Mouse (Mus musculus) midbrain, embryonic 14.5 days (tissue): ENCODE results near the gene Asb16. TPM values are rescaled to one million over a fixed set of nuclear protein-coding genes. Genes with fewer than 3 reads are reported as not detected.

Experiments used
- ATAC-seq: fragments of 200-750 bp; cut with Nextera tagmentation; 2 replicates; pipeline ENCODE4 v1.8.0; 2017; ENCODE audit warnings: moderate number of reproducible peaks, moderate library complexity; ENCODE audit not compliant: low FRiP score, low TSS enrichment
- DNase-seq: peaks from one replicate; pipeline ENCODE4 v3.0.0-alpha.2; 2015
- H3K27ac ChIP-seq: fragments of 300-500 bp; sonication (generic); replicated peaks from 2 replicates; pipeline ENCODE4 v1.5.1; 2014; ENCODE audit warnings: mild to moderate bottlenecking, low read depth, low read length, moderate library complexity
- H3K27me3 ChIP-seq: fragments of 300-500 bp; sonication (generic); 2 replicates; pipeline ENCODE4 v1.6.1; 2014; ENCODE audit warnings: low read length, control low read depth, mixed read lengths; ENCODE audit not compliant: control insufficient read depth, insufficient read depth
- H3K36me3 ChIP-seq: fragments of 300-500 bp; sonication (generic); 2 replicates; pipeline ENCODE4 v1.6.1; 2014; ENCODE audit warnings: low read length, control low read depth; ENCODE audit not compliant: control insufficient read depth, insufficient read depth
- H3K4me1 ChIP-seq: fragments of 300-500 bp; sonication (generic); 2 replicates; pipeline ENCODE4 v1.6.1; 2014; ENCODE audit warnings: mild to moderate bottlenecking, antibody characterized with exemption, low read length, control low read depth; ENCODE audit not compliant: control insufficient read depth, insufficient read depth
- H3K4me2 ChIP-seq: fragments of 300-500 bp; sonication (generic); 2 replicates; pipeline ENCODE4 v1.6.1; 2014; ENCODE audit warnings: mild to moderate bottlenecking, low read length, moderate library complexity
- H3K4me3 ChIP-seq: fragments of 300-500 bp; sonication (generic); replicated peaks from 2 replicates; pipeline ENCODE4 v1.5.1; 2014; ENCODE audit warnings: low read depth, low read length
- H3K9ac ChIP-seq: fragments of 300-500 bp; sonication (generic); replicated peaks from 2 replicates; pipeline ENCODE4 v1.6.1; 2014; ENCODE audit warnings: mild to moderate bottlenecking, low read length, moderate library complexity
- H3K9me3 ChIP-seq: fragments of 300-500 bp; sonication (generic); 2 replicates; pipeline ENCODE4 v1.6.1; 2016; ENCODE audit warnings: low read length, control low read depth, mixed read lengths; ENCODE audit not compliant: control insufficient read depth
- WGBS: fragments of 180-500 bp; shearing (Covaris S2); extraction: QIAGEN DNeasy Blood & Tissue Kit; methylation state at CpG from one replicate; pipeline ENCODE4 v1.1.7; 2014; 5-methylcytosine and 5-hydroxymethylcytosine counted together
- polyA plus RNA-seq: library from polyadenylated mRNA; unstranded; fragments of >200 nt; fragmentation: Nextera tagmentation; extraction: Ambion mirVana; gene quantifications from 2 replicates; pipeline ENCODE4 v1.2.1, GENCODE M21; 2014

The Asb16 gene
- polyA plus RNA-seq, 1 experiment from 2014 or later, result 0.12 TPM

- Histone ChIP-seq H3K4me3 (no peak overlapping the region), H3K9me3 (no peaks in the 10 kb centered on the region), H3K36me3 (peaks cover 42% of the 10 kb centered on the region), H3K9ac (no peak overlapping the region), H3K4me2 (no peak overlapping the region), H3K27me3 (no peaks in the 10 kb centered on the region), H3K4me1 (0 out of 2 replicates have a peak, but pooled peaks cover 3% of the 10 kb centered on the region), H3K27ac (no peak overlapping the region)
- 72% methylated on average over 3 of the region's 3 CpGs for WGBS
- ATAC-seq (no peak), DNase-seq (no peak)
Observed at GRCm38 (mm10) chr11:102305359-102305758, 36.8 kb downstream of the Asb16 start.

DNA sequence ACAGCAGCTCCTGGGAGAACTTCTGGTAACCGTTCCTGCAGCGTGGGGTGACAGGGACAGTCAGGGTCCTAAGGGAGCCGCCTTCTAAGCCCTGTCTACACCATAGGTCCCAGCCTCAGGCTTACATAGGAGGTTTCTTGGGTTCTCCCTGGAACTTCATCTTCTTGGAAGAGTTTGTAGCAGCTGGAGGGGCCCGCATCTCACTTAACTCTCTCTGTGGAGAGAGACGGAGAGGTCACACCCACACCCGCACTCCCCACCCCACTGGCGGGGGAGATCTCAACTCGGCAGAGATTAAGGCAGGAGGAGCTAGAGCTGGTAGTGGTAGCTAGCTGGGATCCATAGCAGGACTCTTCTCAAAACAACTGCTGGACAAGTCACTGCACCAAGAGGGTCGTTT is 39.6 kb downstream of the Asb16 start:
- H3K9me3 ChIP-seq, result no peaks in the 10 kb centered on the region
- 0 out of 2 replicates have a peak, but pooled peaks cover 3% of the 10 kb centered on the region for H3K4me1 ChIP-seq
- 82% methylated on average over 9 of the region's 9 CpGs for WGBS
- no peak for DNase-seq
- H3K27me3 ChIP-seq, result no peaks in the 10 kb centered on the region
- no peak overlapping the region for H3K9ac ChIP-seq
- no peak overlapping the region for H3K27ac ChIP-seq
- no peak overlapping the region for H3K4me2 ChIP-seq
- H3K36me3 ChIP-seq, result peaks cover 69% of the 10 kb centered on the region
- no peak for ATAC-seq
- no peak overlapping the region for H3K4me3 ChIP-seq

DNA sequence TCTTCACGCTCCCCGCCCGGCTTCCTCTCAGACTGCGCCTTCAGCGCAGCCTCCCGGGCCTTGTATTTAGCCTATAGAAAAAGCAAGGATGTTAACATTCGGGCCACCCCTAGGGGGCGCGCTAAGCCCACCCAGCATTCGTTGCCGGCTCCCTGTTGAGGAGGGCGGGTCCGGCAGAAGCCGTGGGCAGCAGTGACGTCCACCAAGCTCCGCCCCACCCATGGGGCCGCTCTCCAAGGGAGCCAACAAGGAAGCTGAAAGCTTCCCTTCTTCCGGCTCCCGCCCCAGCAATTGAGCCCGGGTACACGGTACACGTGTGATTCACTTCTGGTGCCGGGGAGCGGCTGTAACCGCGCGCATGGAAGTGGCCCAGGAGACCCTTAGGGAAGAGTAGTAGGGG is 40.4 kb downstream of the Asb16 start:
- ATAC-seq (peak; percentile 87), DNase-seq (peak; percentile 97)
- under 1% methylated on average over 27 of the region's 27 CpGs for WGBS
- Histone ChIP-seq H3K9me3 (no peaks in the 10 kb centered on the region), H3K4me3 (peak overlapping the region; percentile 24), H3K9ac (peak overlapping the region; percentile 3; the same call in 1 of the 2 replicates), H3K36me3 (peaks cover 77% of the 10 kb centered on the region), H3K4me2 (peak overlapping the region; percentile 54), H3K27ac (peak overlapping the region; percentile 63), H3K27me3 (no peaks in the 10 kb centered on the region), H3K4me1 (0 out of 2 replicates have a peak, but pooled peaks cover 3% of the 10 kb centered on the region)

- peaks cover 88% of the 10 kb centered on the region for H3K36me3 ChIP-seq
- no peak overlapping the region for H3K27ac ChIP-seq
- H3K4me1 ChIP-seq, result 0 out of 2 replicates have a peak, but pooled peaks cover 3% of the 10 kb centered on the region
- peak overlapping the region; percentile 24; the same call in 1 of the 2 replicates for H3K4me3 ChIP-seq
- 89% methylated on average over 22 of the region's 22 CpGs for WGBS
- no peak overlapping the region for H3K9ac ChIP-seq
- no peaks in the 10 kb centered on the region for H3K9me3 ChIP-seq
- no peaks in the 10 kb centered on the region for H3K27me3 ChIP-seq
- ATAC-seq, result no peak
- H3K4me2 ChIP-seq, result no peak overlapping the region; the same call in 1 of the 2 replicates
- DNase-seq, result no peak
Observed at GRCm38 (mm10) chr11:102309821-102310617, 41.5 kb downstream of the Asb16 start.

DNA sequence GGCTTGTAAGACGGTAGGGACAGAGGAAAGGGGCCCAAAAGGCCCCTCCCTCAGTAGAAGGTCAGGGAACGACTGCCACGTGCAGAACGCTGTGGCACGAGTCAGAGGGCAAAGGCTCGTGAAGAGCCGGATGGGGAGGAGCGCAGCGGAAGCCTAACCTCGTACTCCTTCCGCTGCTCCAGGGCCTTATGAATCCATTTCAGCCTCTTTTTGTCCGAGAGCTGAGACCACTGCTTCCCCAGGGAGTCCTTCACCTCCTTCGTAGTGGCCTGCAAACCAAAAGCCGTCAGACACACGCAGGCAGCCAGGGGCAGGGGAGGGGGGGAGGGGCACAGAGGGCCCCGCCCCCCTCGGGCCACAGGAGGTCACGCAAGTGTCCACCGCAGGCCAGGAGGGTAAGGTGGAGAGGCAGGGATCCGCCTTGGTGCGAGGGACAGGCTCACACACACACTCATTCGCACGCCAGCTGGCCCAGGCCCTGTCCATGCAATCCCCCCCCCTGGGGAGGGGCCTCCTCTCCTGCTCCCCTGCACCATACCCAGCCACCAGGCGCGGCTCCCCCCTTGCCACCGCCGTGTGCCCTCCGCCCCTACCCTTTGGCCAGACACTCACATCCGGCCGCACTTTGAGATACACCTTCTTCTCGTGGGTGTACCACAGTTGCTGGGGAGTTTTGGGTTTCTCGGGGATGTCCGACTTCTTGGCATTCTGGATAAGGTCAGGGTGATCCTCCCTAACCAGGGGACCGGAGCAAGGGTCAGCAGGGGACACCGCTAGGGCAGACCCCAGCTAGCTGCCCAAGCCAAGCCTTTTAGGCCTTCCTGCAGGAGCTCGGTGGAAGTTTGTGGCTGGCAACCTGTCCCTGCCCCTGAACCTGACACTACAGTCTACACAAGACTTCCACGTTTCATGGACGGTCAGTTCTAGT is 42.5 kb downstream of the Asb16 start:
- DNase-seq (no peak), ATAC-seq (no peak)
- H3K4me1 ChIP-seq, result peaks cover 8% of the 10 kb centered on the region
- 0 out of 2 replicates have a peak overlapping the region, but pooled peaks have one; percentile 9 for H3K9ac ChIP-seq
- H3K27me3 ChIP-seq, result no peaks in the 10 kb centered on the region
- H3K4me3 ChIP-seq, result no peak overlapping the region
- no peak overlapping the region; the same call in 1 of the 2 replicates for H3K27ac ChIP-seq
- H3K36me3 ChIP-seq, result peaks cover 89% of the 10 kb centered on the region
- no peak overlapping the region for H3K4me2 ChIP-seq
- H3K9me3 ChIP-seq, result no peaks in the 10 kb centered on the region
- WGBS, result 46% methylated on average over 38 of the region's 38 CpGs

DNA sequence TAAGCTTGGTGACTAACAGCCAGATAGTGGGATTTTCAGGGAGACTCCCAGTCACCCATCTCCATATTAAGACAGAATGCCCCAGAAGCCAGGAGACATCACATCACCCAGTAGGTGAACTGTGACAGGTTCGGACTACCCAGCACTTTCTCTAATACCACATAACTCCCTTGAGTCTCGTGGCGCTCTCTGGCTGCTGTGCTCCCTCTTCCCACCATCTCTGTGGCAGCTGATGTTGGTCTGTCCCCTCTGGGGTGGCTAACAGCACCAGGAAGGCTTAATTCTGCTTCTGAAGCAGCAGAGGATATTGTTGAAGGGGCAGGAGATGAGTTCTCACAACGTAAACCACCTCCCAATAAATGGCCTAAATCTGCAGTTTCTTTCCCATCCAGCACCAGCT is 43.4 kb downstream of the Asb16 start:
- Histone ChIP-seq H3K36me3 (peaks cover 79% of the 10 kb centered on the region), H3K27me3 (no peaks in the 10 kb centered on the region), H3K4me1 (peaks cover 11% of the 10 kb centered on the region), H3K27ac (no peak overlapping the region), H3K9ac (no peak overlapping the region), H3K9me3 (no peaks in the 10 kb centered on the region), H3K4me2 (no peak overlapping the region), H3K4me3 (no peak overlapping the region)
- WGBS, result 88% methylated on average over 4 of the region's 4 CpGs
- ATAC-seq (no peak), DNase-seq (no peak)

GRCm38 (mm10) chr11:102312586-102312985 is 44.0 kb downstream of the Asb16 start:
- no peak overlapping the region for H3K4me2 ChIP-seq
- H3K27ac ChIP-seq, result no peak overlapping the region
- H3K4me1 ChIP-seq, result peaks cover 11% of the 10 kb centered on the region
- H3K4me3 ChIP-seq, result no peak overlapping the region
- 81% methylated on average over 6 of the region's 6 CpGs for WGBS
- no peak overlapping the region for H3K9ac ChIP-seq
- peaks cover 73% of the 10 kb centered on the region for H3K36me3 ChIP-seq
- no peaks in the 10 kb centered on the region for H3K27me3 ChIP-seq
- no peak for DNase-seq
- no peaks in the 10 kb centered on the region for H3K9me3 ChIP-seq
- ATAC-seq, result no peak

DNA sequence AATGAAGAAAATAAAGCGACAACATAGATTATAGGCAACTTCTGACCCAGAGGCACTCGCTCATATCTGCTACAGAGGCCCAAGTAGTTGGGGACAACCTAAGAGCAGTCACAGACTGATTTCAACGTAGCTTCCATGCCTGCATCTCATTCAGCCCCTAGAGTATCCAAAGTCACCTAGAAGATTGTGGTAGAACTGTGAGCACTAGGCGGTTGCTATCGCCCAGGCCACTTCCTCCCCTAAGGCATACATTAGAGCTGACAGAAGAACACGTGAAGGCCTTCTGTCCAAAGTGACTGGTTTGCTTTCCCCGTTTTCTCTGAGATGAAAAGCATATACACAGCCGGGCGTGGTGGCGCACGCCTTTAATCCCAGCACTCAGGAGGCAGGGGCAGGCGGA is 45.8 kb downstream of the Asb16 start:
- Histone ChIP-seq H3K4me3 (no peak overlapping the region), H3K9ac (no peak overlapping the region), H3K27me3 (no peaks in the 10 kb centered on the region), H3K4me1 (peaks cover 11% of the 10 kb centered on the region), H3K4me2 (no peak overlapping the region), H3K9me3 (no peaks in the 10 kb centered on the region), H3K36me3 (peaks cover 64% of the 10 kb centered on the region), H3K27ac (no peak overlapping the region)
- DNase-seq, result no peak
- whole genome bisulfite sequencing, result 87% methylated on average over 12 of the region's 12 CpGs
- no peak for ATAC-seq
